Mouse (Mus musculus): ENCODE results near the gene Adam12.

- no peak for TF ChIP-seq POLR2A (IDR thresholded peaks at IDR 0.05; ENCODE audit: insufficient read depth, low read depth, low read length)
- TF ChIP-seq CTCF (IDR thresholded peaks at IDR 0.05), result no peak
- TF ChIP-seq EP300 (IDR thresholded peaks at IDR 0.05; ENCODE audit: insufficient read depth, low read depth, low read length), result no peak
Observed at GRCm38 (mm10) chr7:134151330-134151729, 80.6 kb downstream of the Adam12 start.

Measured in heart, adult 2 months (tissue).